Mouse (Mus musculus) cerebellum, adult 11 months (tissue): ENCODE measurements around the gene Zc3h10.
"Not testable (repeated sequence)": the region's sequence is repeated elsewhere in the genome, so short reads cannot be mapped to it uniquely, and the experiment has no call there.

Experiments used
- DNase-seq: peaks from one replicate; pipeline ENCODE4 v3.0.0; 2022

Zc3h10 gene

GRCm38 (mm10) chr10:128547361-128548032 is at the start of gene Zc3h10:
Gene Zc3h10 (minus strand): TSS chr10:128547774.
- DNase-seq, result peak; percentile 92

GRCm38 (mm10) chr10:128592797-128593196 is 45.2 kb upstream of the Zc3h10 start:
- no peak for DNase-seq

- no peak for DNase-seq
These were observed 43.9 kb upstream of the Zc3h10 start for GRCm38 (mm10) chr10:128591436-128591835.

- DNase-seq, result peak; percentile 53
These were observed 42.7 kb upstream of the Zc3h10 start for GRCm38 (mm10) chr10:128590193-128590690.

- DNase-seq, result no peak
These were observed 42.1 kb upstream of the Zc3h10 start, which contains the start of gene Erbb3 for GRCm38 (mm10) chr10:128589464-128590192. Gene Erbb3 (minus strand): TSS chr10:128589652.

GRCm38 (mm10) chr10:128588775-128589463 is 41.3 kb upstream of the Zc3h10 start:
- DNase-seq, result no peak

GRCm38 (mm10) chr10:128588136-128588535 is 40.6 kb upstream of the Zc3h10 start:
- DNase-seq, result no peak

- no peak for DNase-seq
These were observed 40.1 kb upstream of the Zc3h10 start for GRCm38 (mm10) chr10:128587697-128588096.

- no peak for DNase-seq
These were observed 39.5 kb upstream of the Zc3h10 start for GRCm38 (mm10) chr10:128587120-128587519.

- DNase-seq, result no peak
These were observed 39.0 kb upstream of the Zc3h10 start for GRCm38 (mm10) chr10:128586546-128586945.

- DNase-seq, result no peak
These were observed 36.8 kb upstream of the Zc3h10 start for GRCm38 (mm10) chr10:128584386-128584785.

GRCm38 (mm10) chr10:128583644-128584043 is 36.1 kb upstream of the Zc3h10 start:
- DNase-seq, result peak; percentile 43

- no peak for DNase-seq
These were observed 32.2 kb upstream of the Zc3h10 start for GRCm38 (mm10) chr10:128579731-128580130.

- DNase-seq, result no peak
These were observed 31.7 kb upstream of the Zc3h10 start for GRCm38 (mm10) chr10:128579298-128579697.

- DNase-seq, result no peak
These were observed 30.8 kb upstream of the Zc3h10 start for GRCm38 (mm10) chr10:128578330-128578729.

- no peak for DNase-seq
These were observed 27.5 kb upstream of the Zc3h10 start for GRCm38 (mm10) chr10:128575063-128575462.

- peak; percentile 97 for DNase-seq
These were observed 18.4 kb upstream of the Zc3h10 start, which contains the start of gene Pa2g4 for GRCm38 (mm10) chr10:128565788-128566531. Gene Pa2g4 (minus strand): TSS chr10:128565987.

GRCm38 (mm10) chr10:128565206-128565787 is 17.7 kb upstream of the Zc3h10 start:
- no peak for DNase-seq

- DNase-seq, result no peak
These were observed 16.0 kb upstream of the Zc3h10 start for GRCm38 (mm10) chr10:128563544-128563943.

GRCm38 (mm10) chr10:128556963-128557362 is 9.4 kb upstream of the Zc3h10 start:
- DNase-seq, result no peak

GRCm38 (mm10) chr10:128556286-128556685 is 8.7 kb upstream of the Zc3h10 start:
- DNase-seq, result no peak

GRCm38 (mm10) chr10:128555567-128555966 is 8.0 kb upstream of the Zc3h10 start:
- not testable (repeated sequence) for DNase-seq
